Mouse (Mus musculus) brain, embryonic 14.5 days (tissue): ENCODE data around the gene Clip1.

Source experiments
- CTCF ChIP-seq: fragments of 200-500 bp; IDR thresholded peaks from 2 replicates; pipeline ENCODE4 v1.5.1; 2012; ENCODE audit warnings: inconsistent platforms, mild to moderate bottlenecking, moderate library complexity, borderline replicate concordance; ENCODE audit not compliant: insufficient read depth, insufficient read length; ENCODE audit errors: extremely low read depth
- POLR2A ChIP-seq: fragments of 200-500 bp; IDR thresholded peaks from 2 replicates; pipeline ENCODE4 v1.6.1; 2012; ENCODE audit warnings: mild to moderate bottlenecking, inconsistent platforms, borderline replicate concordance; ENCODE audit not compliant: poor library complexity, insufficient read depth, insufficient read length, severe bottlenecking; ENCODE audit errors: extremely low read depth

DNA sequence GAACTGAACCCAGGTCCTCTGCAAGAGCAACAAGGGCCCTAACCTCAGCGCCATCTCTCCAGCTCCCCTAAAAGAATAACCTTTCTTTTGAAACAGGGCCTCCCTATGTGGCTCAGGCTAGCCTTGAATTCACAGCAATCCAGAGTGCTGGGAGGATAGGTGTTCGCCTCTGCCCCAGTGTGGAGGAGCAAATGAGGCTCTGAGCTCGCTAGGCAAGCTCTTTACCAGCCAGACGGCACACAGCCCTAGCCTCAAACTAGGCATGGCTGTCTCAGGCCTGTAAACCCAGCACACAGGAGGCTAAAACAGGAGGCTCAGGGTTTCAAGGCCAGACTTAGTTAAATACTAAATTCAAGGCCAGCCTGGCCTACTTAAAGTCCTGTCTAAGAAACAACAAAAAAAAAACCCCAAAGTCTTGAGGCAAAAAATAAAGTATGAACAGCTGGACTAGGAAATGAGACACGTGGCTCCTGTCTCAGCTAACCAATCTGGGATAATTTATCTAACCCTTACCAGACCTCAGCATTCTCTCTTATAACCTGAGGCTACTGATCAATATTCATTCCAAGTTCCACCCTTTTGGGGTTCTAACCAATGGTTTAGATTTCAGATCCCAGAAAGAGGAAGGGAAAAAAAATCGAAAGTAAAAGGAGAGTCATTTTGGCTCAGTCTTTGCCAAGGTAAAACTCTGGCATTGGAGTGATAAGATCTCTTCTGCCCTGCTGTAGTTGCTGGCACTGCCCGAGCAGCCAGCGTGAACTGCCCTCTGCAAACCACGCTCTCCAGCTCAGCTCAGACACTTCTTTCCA is 14.2 kb downstream of the Clip1 start:
- no peak for TF ChIP-seq CTCF
- no peak for TF ChIP-seq POLR2A
